Mouse (Mus musculus) spleen, adult 2 months (tissue): ENCODE measurements around the gene Tpgs1. TPM values are rescaled to one million over a fixed set of nuclear protein-coding genes. Genes with fewer than 3 reads are reported as not detected.

ENCODE experiments used
- DNase-seq, 2 experiments: peaks; one replicate each; pipeline versions ENCODE4 v3.0.0 to v3.0.0-alpha.2; 2012 to 2021; ENCODE audit warnings: low spot score in 2 of 2, low read depth in 1 of 2
- H3K27ac ChIP-seq: fragments of 200-500 bp; 2 replicates; pipeline ENCODE4 v1.5.1; 2012; ENCODE audit warnings: low read length, inconsistent platforms; ENCODE audit not compliant: insufficient read depth
- H3K27me3 ChIP-seq: fragments of 200-500 bp; 2 replicates; pipeline ENCODE4 v1.6.1; 2012; ENCODE audit warnings: mild to moderate bottlenecking, moderate library complexity, low read length, inconsistent platforms; ENCODE audit not compliant: control insufficient read depth, insufficient read depth
- H3K36me3 ChIP-seq: fragments of 200-500 bp; 2 replicates; pipeline ENCODE4 v1.6.1; 2012; ENCODE audit warnings: mild to moderate bottlenecking, low read length, inconsistent platforms; ENCODE audit not compliant: control insufficient read depth, insufficient read depth
- H3K4me1 ChIP-seq: fragments of 200-500 bp; 2 replicates; pipeline ENCODE4 v1.6.1; 2011; ENCODE audit warnings: inconsistent platforms; ENCODE audit not compliant: control insufficient read depth, insufficient read depth, insufficient read length
- H3K4me3 ChIP-seq: fragments of 200-500 bp; 2 replicates; pipeline ENCODE4 v1.5.1; 2011; ENCODE audit warnings: mild to moderate bottlenecking, inconsistent platforms; ENCODE audit not compliant: insufficient read depth, insufficient read length; ENCODE audit errors: extremely low read depth
- CTCF ChIP-seq: fragments of 200-500 bp; IDR thresholded peaks from 2 replicates; pipeline ENCODE4 v1.5.1; 2011; ENCODE audit warnings: mild to moderate bottlenecking, inconsistent platforms; ENCODE audit not compliant: insufficient read depth, insufficient read length, insufficient replicate concordance; ENCODE audit errors: extremely low read depth
- POLR2A ChIP-seq: fragments of 200-500 bp; IDR thresholded peaks from 2 replicates; pipeline ENCODE4 v1.6.1; 2011; ENCODE audit warnings: low read depth, low read length, inconsistent platforms
- WGBS: fragments of 180-500 bp; shearing (Covaris S2); methylation state at CpG from one replicate; pipeline ENCODE4 v1.1.7; 2018; 5-methylcytosine and 5-hydroxymethylcytosine counted together
- polyA plus RNA-seq: library from polyadenylated mRNA; depleted of rRNA; stranded (reverse); fragments of >200 nt; gene quantifications from 2 replicates; pipeline ENCODE4 v1.2.3, GENCODE M21; 2012

The Tpgs1 gene
- polyA plus RNA-seq, 1 experiment = 47.9 TPM

GRCm38 (mm10) chr10:79675346-79676035 lies 6.3 kb downstream of the Tpgs1 start:
- 94% methylated on average over 44 of the region's 44 CpGs for WGBS
- H3K4me1 ChIP-seq = peaks cover under 1% of the 10 kb centered on the region; the same call in 1 of the 2 replicates
- H3K27ac ChIP-seq = no peak overlapping the region
- peaks cover 6% of the 10 kb centered on the region for H3K36me3 ChIP-seq
- H3K4me3 ChIP-seq = no peak overlapping the region
- DNase-seq = no peak
- H3K27me3 ChIP-seq = no peaks in the 10 kb centered on the region
- no peak for TF ChIP-seq CTCF
- no peak for TF ChIP-seq POLR2A

- Histone ChIP-seq H3K4me1 (peaks cover 15% of the 10 kb centered on the region; the same call in 1 of the 2 replicates), H3K36me3 (peaks cover 10% of the 10 kb centered on the region), H3K27me3 (no peaks in the 10 kb centered on the region), H3K4me3 (peak overlapping the region; percentile 50), H3K27ac (peak overlapping the region; percentile 70)
- WGBS = 38% methylated on average over 11 of the region's 11 CpGs
- no peak for DNase-seq
- no peak for TF ChIP-seq POLR2A
Measured at GRCm38 (mm10) chr10:79680606-79681495, 11.7 kb downstream of the Tpgs1 start.

DNA sequence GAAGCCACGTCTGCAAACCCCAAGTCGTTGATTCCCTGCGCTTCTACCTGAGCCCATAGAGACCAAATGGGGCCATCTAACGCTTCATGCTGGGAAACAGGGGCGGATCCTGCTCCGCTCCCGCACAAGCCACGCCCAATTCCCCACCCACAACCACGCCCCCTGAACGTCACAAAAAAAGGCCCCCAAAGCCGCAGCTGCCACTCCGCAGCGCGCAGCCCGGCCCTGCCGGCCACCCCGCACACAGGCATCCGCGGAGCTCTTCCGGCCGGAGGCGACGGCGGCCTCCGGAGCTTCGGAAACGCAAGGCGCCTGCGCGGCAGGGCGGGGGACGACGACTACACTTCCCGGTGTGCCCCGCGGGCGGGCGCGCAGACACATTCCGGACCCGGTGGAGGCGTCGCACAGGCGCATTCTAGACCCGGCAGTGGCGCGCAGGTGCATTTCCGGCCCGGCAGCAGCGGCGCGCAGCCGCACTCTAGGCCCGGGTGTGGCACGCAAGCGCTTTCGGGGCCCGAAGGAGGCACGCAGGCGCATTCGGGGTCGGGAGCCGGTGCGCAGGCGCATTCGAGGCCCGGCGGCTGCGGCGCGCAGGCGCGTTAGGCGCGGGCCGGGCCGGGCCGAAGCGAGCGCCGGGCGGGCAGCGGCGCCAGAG lies 12.5 kb downstream of the Tpgs1 start, which contains the start of gene Cdc34:
Gene Cdc34, plus strand, starts transcription at position 605 of the 655 bp plus-strand sequence.
- peaks cover 16% of the 10 kb centered on the region for H3K36me3 ChIP-seq
- TF ChIP-seq CTCF = no peak
- TF ChIP-seq POLR2A = peak; percentile 81
- H3K27ac ChIP-seq = peak within 1 kb of the TSS; percentile 70
- H3K27me3 ChIP-seq = no peaks in the 10 kb centered on the region
- under 1% methylated on average over 82 of the region's 84 CpGs for WGBS
- peak within 1 kb of the TSS; percentile 66 for H3K4me3 ChIP-seq
- DNase-seq = peak; percentile 97 to 99
- peaks cover 15% of the 10 kb centered on the region; the same call in 1 of the 2 replicates for H3K4me1 ChIP-seq

DNA sequence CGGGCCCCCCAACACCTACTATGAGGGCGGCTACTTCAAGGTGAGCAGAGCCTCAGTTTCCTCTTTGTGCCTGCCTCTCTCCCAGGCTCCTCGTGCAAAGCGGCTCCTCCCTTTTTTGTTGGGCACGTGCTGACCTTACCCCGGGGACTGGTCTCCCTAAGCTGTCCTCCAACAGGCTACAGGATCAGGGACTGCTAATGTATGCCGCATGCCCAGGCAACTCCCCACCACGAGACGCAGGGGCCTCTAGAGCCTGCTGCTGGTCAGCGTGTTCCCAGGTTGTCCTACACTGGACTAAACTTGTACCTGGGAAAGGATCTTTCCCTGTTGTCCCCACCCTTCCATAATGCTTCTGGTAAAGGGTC lies 13.4 kb downstream of the Tpgs1 start:
- H3K27me3 ChIP-seq = no peaks in the 10 kb centered on the region
- H3K4me3 ChIP-seq = peak overlapping the region; percentile 66
- WGBS = 1% methylated on average over 10 of the region's 10 CpGs
- peaks cover 23% of the 10 kb centered on the region for H3K36me3 ChIP-seq
- peak overlapping the region; percentile 17; the same call in 1 of the 2 replicates for H3K27ac ChIP-seq
- peak in 1 of 2 experiments; percentile 30 for DNase-seq
- H3K4me1 ChIP-seq = peaks cover 15% of the 10 kb centered on the region; the same call in 1 of the 2 replicates
- TF ChIP-seq CTCF (no peak), POLR2A (no peak)

- Histone ChIP-seq H3K4me1 (peaks cover 15% of the 10 kb centered on the region; the same call in 1 of the 2 replicates), H3K4me3 (peak overlapping the region; percentile 66), H3K27me3 (no peaks in the 10 kb centered on the region), H3K27ac (no peak overlapping the region), H3K36me3 (peaks cover 26% of the 10 kb centered on the region)
- 3% methylated on average over 10 of the region's 10 CpGs for WGBS
- peak; percentile 11; the same call in 1 of the 2 replicates for TF ChIP-seq CTCF
- TF ChIP-seq POLR2A = no peak
- DNase-seq = peak in 1 of 2 experiments; percentile 45
Measured at GRCm38 (mm10) chr10:79682916-79683582, 13.9 kb downstream of the Tpgs1 start.
